Mouse (Mus musculus): ENCODE data around the gene Efna3. TPM values are rescaled to one million over a fixed set of nuclear protein-coding genes. Genes with fewer than 3 reads are reported as not detected.

The Efna3 gene
- polyA plus RNA-seq, 1 experiment from 2014 or later = 55.8 TPM

GRCm38 (mm10) chr3:89284261-89284660 lies 38.5 kb downstream of the Efna3 start:
- Histone ChIP-seq H3K4me3 (replicated peaks; ENCODE audit: low read length) (no peak overlapping the region), H3K36me3 (ENCODE audit: control insufficient read depth, insufficient read depth) (no peaks in the 10 kb centered on the region), H3K27me3 (replicated peaks; ENCODE audit: control insufficient read depth, insufficient read depth, low read length) (0 out of 2 replicates have a peak, but pooled peaks cover 2% of the 10 kb centered on the region), H3K4me1 (replicated peaks; ENCODE audit: control insufficient read depth, insufficient read depth, low read length) (peaks cover 29% of the 10 kb centered on the region), H3K4me2 (ENCODE audit: low read length) (no peak overlapping the region), H3K9me3 (ENCODE audit: control insufficient read depth, low read length) (no peaks in the 10 kb centered on the region), H3K27ac (ENCODE audit: low read length) (no peak overlapping the region), H3K9ac (replicated peaks; ENCODE audit: low read depth, low read length) (no peak overlapping the region)
- WGBS = 86% methylated on average over 3 of the region's 3 CpGs
- ATAC-seq = no peak

GRCm38 (mm10) chr3:89282291-89282643 lies 40.5 kb downstream of the Efna3 start:
- no peak overlapping the region for H3K4me3 ChIP-seq (replicated peaks; ENCODE audit: low read length)
- no peaks in the 10 kb centered on the region for H3K36me3 ChIP-seq (ENCODE audit: control insufficient read depth, insufficient read depth)
- H3K4me2 ChIP-seq (ENCODE audit: low read length) = no peak overlapping the region
- H3K9me3 ChIP-seq (ENCODE audit: control insufficient read depth, low read length) = no peaks in the 10 kb centered on the region
- H3K9ac ChIP-seq (replicated peaks; ENCODE audit: low read depth, low read length) = peak overlapping the region; percentile 10; the same call in 1 of the 2 replicates
- 20% methylated on average over 4 of the region's 4 CpGs for WGBS
- no peak overlapping the region for H3K27ac ChIP-seq (ENCODE audit: low read length)
- ATAC-seq = no peak
- peaks cover 2% of the 10 kb centered on the region; the same call in 1 of the 2 replicates for H3K27me3 ChIP-seq (replicated peaks; ENCODE audit: control insufficient read depth, insufficient read depth, low read length)
- peaks cover 34% of the 10 kb centered on the region for H3K4me1 ChIP-seq (replicated peaks; ENCODE audit: control insufficient read depth, insufficient read depth, low read length)

GRCm38 (mm10) chr3:89281579-89282290 lies 41.0 kb downstream of the Efna3 start:
- H3K36me3 ChIP-seq (ENCODE audit: control insufficient read depth, insufficient read depth) = no peaks in the 10 kb centered on the region
- peak overlapping the region; percentile 98 for H3K4me2 ChIP-seq (ENCODE audit: low read length)
- no peaks in the 10 kb centered on the region for H3K9me3 ChIP-seq (ENCODE audit: control insufficient read depth, low read length)
- ATAC-seq = no peak; the same call in 1 of the 2 replicates
- H3K4me3 ChIP-seq (replicated peaks; ENCODE audit: low read length) = peak overlapping the region; percentile 56
- 13% methylated on average over 20 of the region's 20 CpGs for WGBS
- no peak overlapping the region for H3K27ac ChIP-seq (ENCODE audit: low read length)
- H3K27me3 ChIP-seq (replicated peaks; ENCODE audit: control insufficient read depth, insufficient read depth, low read length) = peaks cover 2% of the 10 kb centered on the region; the same call in 1 of the 2 replicates
- peaks cover 36% of the 10 kb centered on the region for H3K4me1 ChIP-seq (replicated peaks; ENCODE audit: control insufficient read depth, insufficient read depth, low read length)
- peak overlapping the region; percentile 10; the same call in 1 of the 2 replicates for H3K9ac ChIP-seq (replicated peaks; ENCODE audit: low read depth, low read length)

GRCm38 (mm10) chr3:89280606-89281511 lies 41.9 kb downstream of the Efna3 start, which contains the start of gene Efna1:
Efna1 (minus strand) TSS chr3:89281142.
- H3K36me3 ChIP-seq (ENCODE audit: control insufficient read depth, insufficient read depth) = no peaks in the 10 kb centered on the region
- peaks cover 36% of the 10 kb centered on the region for H3K4me1 ChIP-seq (replicated peaks; ENCODE audit: control insufficient read depth, insufficient read depth, low read length)
- H3K27me3 ChIP-seq (replicated peaks; ENCODE audit: control insufficient read depth, insufficient read depth, low read length) = peaks cover 2% of the 10 kb centered on the region; the same call in 1 of the 2 replicates
- H3K9ac ChIP-seq (replicated peaks; ENCODE audit: low read depth, low read length) = peak within 1 kb of the TSS; percentile 63
- peak; percentile 36 for ATAC-seq
- WGBS = under 1% methylated on average over 52 of the region's 52 CpGs
- no peaks in the 10 kb centered on the region for H3K9me3 ChIP-seq (ENCODE audit: control insufficient read depth, low read length)
- H3K27ac ChIP-seq (ENCODE audit: low read length) = peak within 1 kb of the TSS; percentile 41; the same call in 1 of the 2 replicates
- peak within 1 kb of the TSS; percentile 98 for H3K4me2 ChIP-seq (ENCODE audit: low read length)
- H3K4me3 ChIP-seq (replicated peaks; ENCODE audit: low read length) = peak within 1 kb of the TSS; percentile 56

GRCm38 (mm10) chr3:89280050-89280605 lies 42.6 kb downstream of the Efna3 start:
- Histone ChIP-seq H3K27me3 (replicated peaks; ENCODE audit: control insufficient read depth, insufficient read depth, low read length) (peaks cover 2% of the 10 kb centered on the region; the same call in 1 of the 2 replicates), H3K4me2 (ENCODE audit: low read length) (peak overlapping the region; percentile 98), H3K36me3 (ENCODE audit: control insufficient read depth, insufficient read depth) (no peaks in the 10 kb centered on the region), H3K9ac (replicated peaks; ENCODE audit: low read depth, low read length) (peak overlapping the region; percentile 63), H3K9me3 (ENCODE audit: control insufficient read depth, low read length) (no peaks in the 10 kb centered on the region), H3K4me3 (replicated peaks; ENCODE audit: low read length) (peak overlapping the region; percentile 56), H3K4me1 (replicated peaks; ENCODE audit: control insufficient read depth, insufficient read depth, low read length) (peaks cover 36% of the 10 kb centered on the region), H3K27ac (ENCODE audit: low read length) (peak overlapping the region; percentile 28; the same call in 1 of the 2 replicates)
- under 1% methylated on average over 28 of the region's 29 CpGs for WGBS
- ATAC-seq = peak; percentile 22

GRCm38 (mm10) chr3:89279153-89279890 lies 43.4 kb downstream of the Efna3 start:
- H3K4me2 ChIP-seq (ENCODE audit: low read length) = peak overlapping the region; percentile 98
- peak; percentile 71 for ATAC-seq
- peak overlapping the region; percentile 56 for H3K4me3 ChIP-seq (replicated peaks; ENCODE audit: low read length)
- WGBS = 3% methylated on average over 35 of the region's 35 CpGs
- no peaks in the 10 kb centered on the region for H3K9me3 ChIP-seq (ENCODE audit: control insufficient read depth, low read length)
- peaks cover 36% of the 10 kb centered on the region for H3K4me1 ChIP-seq (replicated peaks; ENCODE audit: control insufficient read depth, insufficient read depth, low read length)
- peak overlapping the region; percentile 62 for H3K9ac ChIP-seq (replicated peaks; ENCODE audit: low read depth, low read length)
- H3K27ac ChIP-seq (ENCODE audit: low read length) = peak overlapping the region; percentile 46
- H3K27me3 ChIP-seq (replicated peaks; ENCODE audit: control insufficient read depth, insufficient read depth, low read length) = peaks cover 2% of the 10 kb centered on the region; the same call in 1 of the 2 replicates
- H3K36me3 ChIP-seq (ENCODE audit: control insufficient read depth, insufficient read depth) = no peaks in the 10 kb centered on the region

GRCm38 (mm10) chr3:89278643-89279042 lies 44.1 kb downstream of the Efna3 start:
- no peak for ATAC-seq
- H3K4me3 ChIP-seq (replicated peaks; ENCODE audit: low read length) = peak overlapping the region; percentile 56; the same call in 1 of the 2 replicates
- WGBS = 29% methylated on average over 8 of the region's 8 CpGs
- H3K27me3 ChIP-seq (replicated peaks; ENCODE audit: control insufficient read depth, insufficient read depth, low read length) = peaks cover 2% of the 10 kb centered on the region; the same call in 1 of the 2 replicates
- no peaks in the 10 kb centered on the region for H3K9me3 ChIP-seq (ENCODE audit: control insufficient read depth, low read length)
- no peaks in the 10 kb centered on the region for H3K36me3 ChIP-seq (ENCODE audit: control insufficient read depth, insufficient read depth)
- H3K9ac ChIP-seq (replicated peaks; ENCODE audit: low read depth, low read length) = no peak overlapping the region
- H3K4me2 ChIP-seq (ENCODE audit: low read length) = peak overlapping the region; percentile 24
- 0 out of 2 replicates have a peak overlapping the region, but pooled peaks have one; percentile 17 for H3K27ac ChIP-seq (ENCODE audit: low read length)
- H3K4me1 ChIP-seq (replicated peaks; ENCODE audit: control insufficient read depth, insufficient read depth, low read length) = peaks cover 36% of the 10 kb centered on the region

GRCm38 (mm10) chr3:89278107-89278506 lies 44.7 kb downstream of the Efna3 start:
- H3K9ac ChIP-seq (replicated peaks; ENCODE audit: low read depth, low read length) = no peak overlapping the region
- H3K36me3 ChIP-seq (ENCODE audit: control insufficient read depth, insufficient read depth) = no peaks in the 10 kb centered on the region
- H3K9me3 ChIP-seq (ENCODE audit: control insufficient read depth, low read length) = no peaks in the 10 kb centered on the region
- no peak for ATAC-seq
- H3K4me2 ChIP-seq (ENCODE audit: low read length) = peak overlapping the region; percentile 24; the same call in 1 of the 2 replicates
- no peak overlapping the region for H3K4me3 ChIP-seq (replicated peaks; ENCODE audit: low read length)
- WGBS = 89% methylated on average over 6 of the region's 7 CpGs
- H3K27ac ChIP-seq (ENCODE audit: low read length) = no peak overlapping the region
- H3K27me3 ChIP-seq (replicated peaks; ENCODE audit: control insufficient read depth, insufficient read depth, low read length) = peaks cover 2% of the 10 kb centered on the region; the same call in 1 of the 2 replicates
- peaks cover 36% of the 10 kb centered on the region for H3K4me1 ChIP-seq (replicated peaks; ENCODE audit: control insufficient read depth, insufficient read depth, low read length)
